In genomic region chr10:75085330-75085729, GRCm38 (mm10) we compare ENCODE assay signal across 17 mouse cellular contexts. TPM values are rescaled to one million over a fixed set of nuclear protein-coding genes. Genes with fewer than 3 reads are reported as not detected.
"Had no signal": no experiment of that assay in that cellular context is flagged by ENCODE, and none has a peak within 500 bp of the region (broad histone marks: within the 10 kb centered on the region; RNA-seq: fewer than 3 reads in every experiment).

No protein-coding gene starts in this region.

- DNase-seq: gastrocnemius, postnatal 14 days; gastrocnemius, postnatal 36 days; heart, adult 11 months; heart, adult 2 months; heart, postnatal 14 days; heart, postnatal 36 days; kidney, adult 11 months; kidney, adult 2 months; kidney, adult 9 months; kidney, postnatal 14 days; kidney, postnatal 36 days; layer of hippocampus, postnatal 36 days; left cerebral cortex, postnatal 4 days had no signal

RNA-seq across cellular contexts. Expression of gene Rsph14, which starts 52.9 kb away (rescaled TPM):
- total RNA-seq: gastrocnemius, adult 18-20 months; gastrocnemius, adult 8-10 months; gastrocnemius, postnatal 14 days; gastrocnemius, postnatal 36 days; heart, adult 2 months; heart, postnatal 14 days; heart, postnatal 36 days; hematopoietic stem cell, adult 5-6 weeks; liver, adult 2 months had no signal
